Mouse (Mus musculus) stomach, adult 2 months (tissue): ENCODE results near the gene Ackr1. TPM values are rescaled to one million over a fixed set of nuclear protein-coding genes. Genes with fewer than 3 reads are reported as not detected.

Experiments
- polyA plus RNA-seq: library from polyadenylated mRNA; depleted of rRNA; stranded (reverse); fragments of >200 nt; gene quantifications from 2 replicates; pipeline ENCODE4 v1.2.3, GENCODE M21; 2012; rRNA removed

Gene Ackr1
- 6.8 and 9.9 TPM in 2 replicates for polyA plus RNA-seq

GRCm38 (mm10) chr1:173333312-173334253 is at the start of gene Ackr1:
TSS of gene Ackr1 (minus strand) at chr1:173333750.

GRCm38 (mm10) chr1:173367356-173368046 is 34.0 kb upstream of the Ackr1 start, which contains the start of gene Cadm3:
TSS of gene Cadm3 (minus strand) at chr1:173367695.

GRCm38 (mm10) chr1:173350372-173350957 is 16.9 kb upstream of the Ackr1 start, which contains the start of gene Aim2:
TSS of gene Aim2 (plus strand) at chr1:173350879.

Other genes with a start within 250 kb of the Ackr1 start
- not detected in 2 replicates for gene Olfr1408, start 196.4 kb downstream of the Ackr1 start, polyA plus RNA-seq
- not detected in 2 replicates for gene Olfr1406, start 143.1 kb downstream of the Ackr1 start, polyA plus RNA-seq
- not detected in 2 replicates for gene Olfr218, start 135.9 kb downstream of the Ackr1 start, polyA plus RNA-seq
- not detected in 2 replicates for gene Olfr1404, start 121.4 kb downstream of the Ackr1 start, polyA plus RNA-seq
- gene Fcer1a, start 106.5 kb downstream of the Ackr1 start, polyA plus RNA-seq, result 0.10 TPM in 1 of 2 replicates, not detected in the other
- gene Olfr418, start 67.7 kb downstream of the Ackr1 start, polyA plus RNA-seq, result not detected in 2 replicates
- not detected in 2 replicates for gene Mptx2, start 56.0 kb downstream of the Ackr1 start, polyA plus RNA-seq
- gene Aim2, start 17.1 kb upstream of the Ackr1 start, polyA plus RNA-seq, result 0.11 and 0.22 TPM in 2 replicates
- gene Cadm3, start 33.9 kb upstream of the Ackr1 start, polyA plus RNA-seq, result 6.6 and 10.1 TPM in 2 replicates
- 0.06 and 0.08 TPM in 2 replicates for gene Ifi206, start 157.3 kb upstream of the Ackr1 start, polyA plus RNA-seq
- gene Ifi214, start 202.2 kb upstream of the Ackr1 start, polyA plus RNA-seq, result 0.02 TPM in 1 of 2 replicates, not detected in the other